Mouse (Mus musculus) CH12.LX (cell line): ENCODE measurements at regions not wholly inside any gene's neighbourhood (a gene's known extent, or its start where the extent isn't known, plus 50 kb on each side); places are given as distances from the start of the nearest gene placed in this dataset.

Experiments used
- DNase-seq: peaks from one replicate; pipeline ENCODE4 v3.0.0-alpha.2; 2013; ENCODE audit errors: extremely low read depth
- H3K27ac ChIP-seq: 2 replicates; pipeline ENCODE4 v1.5.1; 2012; ENCODE audit warnings: low read depth, mild to moderate bottlenecking, control low read depth, moderate library complexity; ENCODE audit not compliant: insufficient read depth
- H3K27me3 ChIP-seq: replicated peaks from 2 replicates; pipeline ENCODE3; 2012; ENCODE audit warnings: inconsistent platforms
- H3K36me3 ChIP-seq, 2 experiments: replicated peaks in 1 of 2; 2 replicates each; pipeline versions ENCODE3 to v1.6.1; 2012; ENCODE audit warnings: inconsistent platforms in 1 of 2, low read length in 1 of 2, mild to moderate bottlenecking in 1 of 2, mixed read lengths in 1 of 2, moderate library complexity in 1 of 2; ENCODE audit not compliant: control insufficient read depth in 1 of 2, insufficient read depth in 1 of 2
- H3K4me1 ChIP-seq, 2 experiments: 2 replicates each; pipeline ENCODE4 v1.6.1; 2012; ENCODE audit warnings: inconsistent platforms in 1 of 2, moderate library complexity in 1 of 2; ENCODE audit not compliant: insufficient read depth in 2 of 2, control insufficient read depth in 1 of 2
- H3K4me2 ChIP-seq: 2 replicates; pipeline ENCODE4 v1.6.1; 2012; ENCODE audit warnings: low read depth, mild to moderate bottlenecking, control low read depth; ENCODE audit not compliant: poor library complexity, insufficient read depth, severe bottlenecking
- H3K4me3 ChIP-seq, 3 experiments: fragments of 150-350 bp in 1 of 3; sonication (generic) in 1 of 3; replicated peaks in 1 of 3; 2 replicates each; pipeline versions ENCODE3 to v1.5.1; 2011 to 2012; ENCODE audit warnings: low read depth in 2 of 3, low read length in 2 of 3, mild to moderate bottlenecking in 2 of 3, moderate library complexity in 2 of 3, control low read depth in 1 of 3, improper control_type of control experiment in 1 of 3, inconsistent platforms in 1 of 3, mixed read lengths in 1 of 3; ENCODE audit not compliant: poor library complexity in 1 of 3
- H3K79me2 ChIP-seq: replicated peaks from 2 replicates; pipeline ENCODE4 v1.6.1; 2012; ENCODE audit warnings: mild to moderate bottlenecking, moderate library complexity; ENCODE audit not compliant: control insufficient read depth, poor library complexity, insufficient read depth, severe bottlenecking; ENCODE audit errors: extremely low read depth
- H3K9ac ChIP-seq: 2 replicates; pipeline ENCODE4 v1.6.1; 2012; ENCODE audit warnings: low read depth, mild to moderate bottlenecking, control low read depth, moderate library complexity; ENCODE audit not compliant: insufficient read depth
- H3K9me3 ChIP-seq: replicated peaks from 2 replicates; pipeline ENCODE3; 2012; ENCODE audit warnings: low read length, inconsistent platforms, mixed read lengths
- BHLHE40 ChIP-seq: IDR thresholded peaks from 2 replicates; pipeline ENCODE4 v1.6.1; 2011; ENCODE audit warnings: mild to moderate bottlenecking, low read depth, low read length, improper control_type of control experiment
- CHD2 ChIP-seq: IDR thresholded peaks from 2 replicates; pipeline ENCODE4 v1.6.1; 2011; ENCODE audit warnings: low read length, improper control_type of control experiment
- EP300 ChIP-seq: IDR thresholded peaks from 2 replicates; pipeline ENCODE4 v1.6.1; 2011; ENCODE audit warnings: low read length, improper control_type of control experiment
- IRF4 ChIP-seq: IDR thresholded peaks from 2 replicates; pipeline ENCODE4 v1.6.1; 2014; ENCODE audit warnings: low read depth, mild to moderate bottlenecking, inconsistent platforms, low read length, improper control_type of control experiment
- JUN ChIP-seq: IDR thresholded peaks from 2 replicates; pipeline ENCODE4 v1.6.1; 2011; ENCODE audit warnings: low read depth, mild to moderate bottlenecking, low read length, improper control_type of control experiment, moderate library complexity; ENCODE audit not compliant: insufficient read depth
- KAT2A ChIP-seq: IDR thresholded peaks from 2 replicates; pipeline ENCODE4 v1.6.1; 2012; ENCODE audit warnings: low read length, improper control_type of control experiment, inconsistent platforms; ENCODE audit not compliant: insufficient replicate concordance
- MXI1 ChIP-seq: IDR thresholded peaks from 2 replicates; pipeline ENCODE4 v1.6.1; 2011; ENCODE audit warnings: mild to moderate bottlenecking, low read depth, low read length, improper control_type of control experiment
- NELFE ChIP-seq: IDR thresholded peaks from 2 replicates; pipeline ENCODE4 v1.6.1; 2011; ENCODE audit warnings: low read depth, low read length, improper control_type of control experiment
- POLR2AphosphoS2 ChIP-seq: IDR thresholded peaks from 2 replicates; pipeline ENCODE4 v1.6.1; 2011; ENCODE audit warnings: low read depth, low read length, improper control_type of control experiment
- RAD21 ChIP-seq: IDR thresholded peaks from 2 replicates; pipeline ENCODE4 v1.6.1; 2011; ENCODE audit warnings: low read depth, mild to moderate bottlenecking, low read length, improper control_type of control experiment, moderate library complexity
- SMC3 ChIP-seq: IDR thresholded peaks from 2 replicates; pipeline ENCODE4 v1.6.1; 2011; ENCODE audit warnings: low read depth, low read length, improper control_type of control experiment
- TCF12 ChIP-seq: IDR thresholded peaks from 2 replicates; pipeline ENCODE4 v1.6.1; 2014; ENCODE audit warnings: low read depth, mild to moderate bottlenecking, inconsistent platforms, low read length, improper control_type of control experiment
- UBTF ChIP-seq: IDR thresholded peaks from 2 replicates; pipeline ENCODE4 v1.6.1; 2012; ENCODE audit warnings: low read depth, mild to moderate bottlenecking, inconsistent platforms, low read length, improper control_type of control experiment, moderate library complexity
- USF2 ChIP-seq: conservative IDR thresholded peaks from 2 replicates; pipeline ENCODE4 v1.6.1; 2011; ENCODE audit warnings: low read depth, low read length, improper control_type of control experiment
- ZKSCAN1 ChIP-seq: IDR thresholded peaks from 2 replicates; pipeline ENCODE4 v1.6.1; 2012; ENCODE audit warnings: low read depth, inconsistent platforms, low read length, improper control_type of control experiment, borderline replicate concordance
- ZNF384 ChIP-seq: IDR thresholded peaks from 2 replicates; pipeline ENCODE4 v1.6.1; 2012; ENCODE audit warnings: low read depth, low read length, improper control_type of control experiment, inconsistent platforms
- dilution Hi-C: fragments of 300-500 bp; cut with MboI; formaldehyde crosslinking; loops from 2 replicates; pipeline ENCODE4 v1.14.3; 2020; ENCODE audit warnings: low sequenced_read_pairs; ENCODE audit not compliant: extremely low pct_unique_long_range_greater_than_20kb, extremely low pct_ligation_motif_present
- in situ Hi-C: fragments of 300-500 bp; cut with MboI; formaldehyde crosslinking; loops from 3 replicates; pipeline ENCODE4 v1.14.3; 2019; ENCODE audit warnings: low sequenced_read_pairs, low pct_ligation_motif_present, low pct_unique_long_range_greater_than_20kb, mixed read lengths

GRCm38 (mm10) chr17:84865158-84865557, 74.6 kb upstream of the Lrpprc start:
- TF ChIP-seq IRF4, result no peak
- no peak for TF ChIP-seq KAT2A
- no peak for TF ChIP-seq SMC3
- TF ChIP-seq UBTF, result no peak
- TF ChIP-seq MXI1, result no peak
- TF ChIP-seq CHD2, result no peak
- TF ChIP-seq EP300, result no peak
- TF ChIP-seq ZNF384, result no peak

DNA sequence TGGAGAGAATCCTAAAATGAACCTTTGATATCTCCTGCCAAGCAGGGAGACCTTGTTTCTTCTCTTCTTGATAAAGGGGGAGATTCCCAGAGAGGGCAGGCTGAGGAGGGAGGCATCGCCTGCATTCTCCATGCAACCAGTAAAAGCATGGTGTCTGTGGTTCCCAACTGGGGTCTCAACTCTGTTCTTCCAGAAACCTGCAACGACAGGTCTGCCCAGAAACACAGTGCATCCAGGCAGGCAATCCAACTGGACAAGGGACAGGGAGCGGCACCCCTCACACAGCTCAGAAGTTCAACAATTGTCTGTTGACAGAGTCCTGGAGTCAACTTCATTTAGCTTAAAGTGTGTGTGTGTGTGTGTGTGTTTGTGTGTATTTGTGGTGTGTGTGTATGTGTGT, 75.0 kb upstream of the Lrpprc start:
- no peaks in the 10 kb centered on the region for H3K36me3 ChIP-seq
- TF ChIP-seq BHLHE40, result no peak
- no peak for TF ChIP-seq ZNF384
- TF ChIP-seq RAD21, result no peak
- no peak for TF ChIP-seq USF2
- TF ChIP-seq SMC3, result no peak
- TF ChIP-seq POLR2AphosphoS2, result no peak
- TF ChIP-seq NELFE, result no peak
- TF ChIP-seq ZKSCAN1, result no peak
- no peak for TF ChIP-seq TCF12
- TF ChIP-seq JUN, result no peak
- TF ChIP-seq UBTF, result no peak
- TF ChIP-seq, all 38 proteins: peak for 0
- in situ Hi-C loops (no loop called here), dilution Hi-C loops (no loop called here)
- no peak for DNase-seq
- Histone ChIP-seq H3K79me2 (0 out of 2 replicates have a peak, but pooled peaks cover 3% of the 10 kb centered on the region), H3K27ac (no peak overlapping the region), H3K9me3 (no peaks in the 10 kb centered on the region), H3K9ac (no peak overlapping the region), H3K4me2 (no peak overlapping the region), H3K4me3 (no peak overlapping the region), H3K27me3 (no peaks in the 10 kb centered on the region), H3K4me1 (0 out of 4 replicates have a peak, but pooled peaks cover 0 to 2% of the 10 kb centered on the region in 2 experiments)

More at GRCm38 (mm10) chr17:84865158-84865557, 74.6 kb upstream of the Lrpprc start:
- Histone ChIP-seq H3K9ac (no peak overlapping the region), H3K4me1 (0 out of 4 replicates have a peak, but pooled peaks cover 0 to 2% of the 10 kb centered on the region in 2 experiments), H3K36me3 (no peaks in the 10 kb centered on the region), H3K79me2 (0 out of 2 replicates have a peak, but pooled peaks cover 3% of the 10 kb centered on the region), H3K9me3 (no peaks in the 10 kb centered on the region), H3K4me2 (no peak overlapping the region), H3K4me3 (no peak overlapping the region), H3K27me3 (no peaks in the 10 kb centered on the region), H3K27ac (no peak overlapping the region)
- dilution Hi-C loops, result no loop called here
- in situ Hi-C loops, result no loop called here
- no peak for DNase-seq
